Mouse (Mus musculus): ENCODE results near the gene Sh2d7. TPM values are rescaled to one million over a fixed set of nuclear protein-coding genes. Genes with fewer than 3 reads are reported as not detected.
"Not testable (repeated sequence)": the region's sequence is repeated elsewhere in the genome, so short reads cannot be mapped to it uniquely, and the experiment has no call there.

The Sh2d7 gene
- total and polyA plus RNA-seq, 3 experiments = 0.04 TPM; not detected in 2

GRCm38 (mm10) chr9:54587863-54588262 lies 49.1 kb downstream of the Sh2d7 start:
- Histone ChIP-seq H3K9ac (ENCODE audit: control insufficient read depth, low read depth, low read length, poor library complexity, severe bottlenecking) (peak overlapping the region; percentile 91), H3K4me3 (ENCODE audit: control insufficient read depth in 1 of 2, insufficient read depth in 1 of 2, low read depth in 2 of 2, low read length in 2 of 2) (peak overlapping the region; percentile 89 to 94; a peak in 3 of 4 replicates), H3K4me1 (ENCODE audit: control insufficient read depth in 1 of 2, insufficient read depth in 2 of 2, low read length in 2 of 2) (peaks cover 9 to 31% of the 10 kb centered on the region in 2 experiments; a peak in 3 of 4 replicates), H3K27me3 (ENCODE audit: control insufficient read depth in 1 of 2, insufficient read depth in 2 of 2, low read length in 2 of 2) (no peaks in the 10 kb centered on the region), H3K79me2 (ENCODE audit: control insufficient read depth, insufficient read depth, low read length, poor library complexity) (peaks cover 38% of the 10 kb centered on the region), H3K27ac (ENCODE audit: control insufficient read depth, low read depth, low read length) (no peak overlapping the region), H3K36me3 (ENCODE audit: control insufficient read depth in 1 of 2, insufficient read depth in 2 of 2, low read length in 2 of 2) (peaks cover 30 to 46% of the 10 kb centered on the region in 2 experiments), H3K9me3 (replicated peaks; ENCODE audit: insufficient read depth, low read length) (no peaks in the 10 kb centered on the region)
- no peak for TF ChIP-seq USF2 (IDR thresholded peaks at IDR 0.05; ENCODE audit: borderline replicate concordance in 1 of 2, insufficient read depth in 1 of 2, low read depth in 1 of 2, low read length in 2 of 2)
- TF ChIP-seq MAZ (IDR thresholded peaks at IDR 0.05; ENCODE audit: low read depth, low read length) = no peak
- TF ChIP-seq E2F4 (IDR thresholded peaks at IDR 0.05; ENCODE audit: borderline replicate concordance, low read depth, low read length) = no peak
- DNase-seq (ENCODE audit: low read depth, low spot score) = no peak

- Histone ChIP-seq H3K79me2 (ENCODE audit: control insufficient read depth, insufficient read depth, low read length, poor library complexity) (peaks cover 15% of the 10 kb centered on the region), H3K36me3 (ENCODE audit: control insufficient read depth in 1 of 2, insufficient read depth in 2 of 2, low read length in 2 of 2) (peaks cover 12 to 70% of the 10 kb centered on the region in 2 experiments)
- H3K9me3 ChIP-seq (replicated peaks; ENCODE audit: insufficient read depth, low read length); H3K27me3 ChIP-seq (ENCODE audit: control insufficient read depth in 1 of 2, insufficient read depth in 2 of 2, low read length in 2 of 2); H3K9ac ChIP-seq (ENCODE audit: control insufficient read depth, low read depth, low read length, poor library complexity, severe bottlenecking); H3K27ac ChIP-seq (ENCODE audit: control insufficient read depth, low read depth, low read length); H3K4me1 ChIP-seq (ENCODE audit: control insufficient read depth in 1 of 2, insufficient read depth in 2 of 2, low read length in 2 of 2); H3K4me3 ChIP-seq (ENCODE audit: control insufficient read depth in 1 of 2, insufficient read depth in 1 of 2, low read depth in 2 of 2, low read length in 2 of 2); DNase-seq (ENCODE audit: low read depth, low spot score): not testable (repeated sequence)
- TF ChIP-seq USF1 (IDR thresholded peaks at IDR 0.05; ENCODE audit: low read depth, low read length) = peak; percentile 28; the same call in 1 of the 2 replicates
Observed at GRCm38 (mm10) chr9:54593652-54594051, 54.9 kb downstream of the Sh2d7 start.

Other genes with a start within 250 kb of the Sh2d7 start
- 6.1 and 6.9 TPM in 2 replicates for gene Dmxl2, start 37.4 kb upstream of the Sh2d7 start, total RNA-seq (2012; rRNA removed)
- gene Dmxl2, start 37.4 kb upstream of the Sh2d7 start, polyA plus RNA-seq (2012; ENCODE audit: insufficient read depth in 1 of 2, insufficient read length in 2 of 2, low read depth in 1 of 2, low replicate concordance in 2 of 2, missing spikeins in 1 of 2) = 100 to 1,000 TPM in 1 of 2 experiments, 1 to 10 TPM in 1; 9.1 to 238 TPM
- 5.0 and 7.3 TPM in 2 replicates for gene Cib2, start 21.2 kb downstream of the Sh2d7 start, total RNA-seq (2012; rRNA removed)
- 1 to 10 TPM in 1 of 2 experiments, not detected in 1; 9.0 TPM for gene Cib2, start 21.2 kb downstream of the Sh2d7 start, polyA plus RNA-seq (2012; ENCODE audit: insufficient read depth in 1 of 2, insufficient read length in 2 of 2, low read depth in 1 of 2, low replicate concordance in 2 of 2, missing spikeins in 1 of 2)
- 160 and 170 TPM in 2 replicates for gene Idh3a, start 47.4 kb downstream of the Sh2d7 start, total RNA-seq (2012; rRNA removed)
- gene Idh3a, start 47.4 kb downstream of the Sh2d7 start, polyA plus RNA-seq (2012; ENCODE audit: insufficient read depth in 1 of 2, insufficient read length in 2 of 2, low read depth in 1 of 2, low replicate concordance in 2 of 2, missing spikeins in 1 of 2) = 100 to 1,000 TPM; 205 to 282 TPM
- 8.3 and 11.9 TPM in 2 replicates for gene Acsbg1, start 122.9 kb downstream of the Sh2d7 start, total RNA-seq (2012; rRNA removed)
- gene Acsbg1, start 122.9 kb downstream of the Sh2d7 start, polyA plus RNA-seq (2012; ENCODE audit: insufficient read depth in 1 of 2, insufficient read length in 2 of 2, low read depth in 1 of 2, low replicate concordance in 2 of 2, missing spikeins in 1 of 2) = 1 to 10 TPM in 1 of 2 experiments, not detected in 1; 8.8 TPM
- 7.5 and 10.9 TPM in 2 replicates for gene Dnaja4, start 159.9 kb downstream of the Sh2d7 start, total RNA-seq (2012; rRNA removed)
- 10 to 100 TPM in 1 of 2 experiments, not detected in 1; 13.0 TPM for gene Dnaja4, start 159.9 kb downstream of the Sh2d7 start, polyA plus RNA-seq (2012; ENCODE audit: insufficient read depth in 1 of 2, insufficient read length in 2 of 2, low read depth in 1 of 2, low replicate concordance in 2 of 2, missing spikeins in 1 of 2)
- 209 and 217 TPM in 2 replicates for gene Wdr61, start 195.5 kb downstream of the Sh2d7 start, total RNA-seq (2012; rRNA removed)
- 100 to 1,000 TPM in 1 of 2 experiments, not detected in 1; 182 TPM for gene Wdr61, start 195.5 kb downstream of the Sh2d7 start, polyA plus RNA-seq (2012; ENCODE audit: insufficient read depth in 1 of 2, insufficient read length in 2 of 2, low read depth in 1 of 2, low replicate concordance in 2 of 2, missing spikeins in 1 of 2)
- not detected in 2 replicates for gene Crabp1, start 225.8 kb downstream of the Sh2d7 start, total RNA-seq (2012; rRNA removed)
- not detected for gene Crabp1, start 225.8 kb downstream of the Sh2d7 start, polyA plus RNA-seq (2012; ENCODE audit: insufficient read depth in 1 of 2, insufficient read length in 2 of 2, low read depth in 1 of 2, low replicate concordance in 2 of 2, missing spikeins in 1 of 2)

Data from MEL (cell line).